In genomic region chr10:42631754-42632452, GRCm38 (mm10) we compare ENCODE assay signal across 8 mouse cellular contexts. TPM values are rescaled to one million over a fixed set of nuclear protein-coding genes. Genes with fewer than 3 reads are reported as not detected.
DNase-seq lines count a peak whose midpoint lies in the region; ATAC-seq and TF ChIP-seq lines count a peak whose summit lies in the region.

No protein-coding gene starts in this region.

- DNase-seq in heart, adult 2 months = no peak
- DNase-seq in heart, postnatal 10 days = no peak
- peak; percentile 31 for DNase-seq in thymus, postnatal 4 days
- DNase-seq in thymus, adult 18-20 months = no peak
- DNase-seq in cerebellum, adult 9-10 months = no peak
- DNase-seq in adrenal gland, postnatal 14 days = no peak
- DNase-seq in cerebellum, postnatal 4 days (ENCODE audit: low spot score in 2 of 2) = no peak

- TF ChIP-seq CTCF in heart, adult 2 months (IDR thresholded peaks at IDR 0.05) = no peak

- 4% methylated on average over 40 of the region's 42 CpGs for WGBS in heart, adult 2 months
- 3% methylated on average over 42 of the region's 42 CpGs for WGBS in liver, embryonic 15.5 days (ENCODE audit: insufficient replicate concordance)

- no peak for TF ChIP-seq POLR2A in heart, adult 2 months (IDR thresholded peaks at IDR 0.05; ENCODE audit: insufficient read depth, low read depth, low read length)

- H3K36me3 ChIP-seq in heart, adult 2 months (ENCODE audit: control insufficient read depth, insufficient read depth, low read length) = no peaks in the 10 kb centered on the region
- no peaks in the 10 kb centered on the region for H3K36me3 ChIP-seq in liver, embryonic 15.5 days (replicated peaks)

- no peak overlapping the region for H3K27ac ChIP-seq in heart, adult 2 months
- no peak overlapping the region for H3K27ac ChIP-seq in liver, embryonic 15.5 days (replicated peaks)

- H3K9me3 ChIP-seq in liver, embryonic 15.5 days (replicated peaks) = no peaks in the 10 kb centered on the region

- H3K9ac ChIP-seq in heart, adult 2 months (ENCODE audit: low read depth, low read length) = no peak overlapping the region
- no peak overlapping the region for H3K9ac ChIP-seq in liver, embryonic 15.5 days

- ATAC-seq in liver, embryonic 15.5 days (ENCODE audit: insufficient read depth) = no peak

- peaks cover 36% of the 10 kb centered on the region for H3K27me3 ChIP-seq in heart, adult 2 months (ENCODE audit: control insufficient read depth, insufficient read depth, low read length)
- H3K27me3 ChIP-seq in liver, embryonic 15.5 days = peaks cover 100% of the 10 kb centered on the region

- H3K4me3 ChIP-seq in heart, adult 2 months = peak overlapping the region; percentile 5; the same call in 1 of the 2 replicates
- H3K4me3 ChIP-seq in liver, embryonic 15.5 days (replicated peaks) = 0 out of 2 replicates have a peak overlapping the region, but pooled peaks have one; percentile 52

- H3K79me2 ChIP-seq in heart, adult 2 months (replicated peaks; ENCODE audit: control insufficient read depth, insufficient read depth, low read length) = no peaks in the 10 kb centered on the region

- peaks cover 4% of the 10 kb centered on the region; the same call in 1 of the 2 replicates for H3K4me1 ChIP-seq in heart, adult 2 months (ENCODE audit: control insufficient read depth, insufficient read depth, low read length)
- H3K4me1 ChIP-seq in liver, embryonic 15.5 days (replicated peaks) = peaks cover 39% of the 10 kb centered on the region

- intact Hi-C loops in heart, adult 2 months (cut with DNase I) = loop anchor here (2.0 to 5.0 kb wide), 2 partner anchors 41 to 50 kb away; partner anchors contain the start of genes Nr2e1 and Ostm1
- intact Hi-C loops in heart, postnatal 10 days (cut with DNase I) = loop anchor here (2.0 to 10.0 kb wide), 2 partner anchors 49 to 647 kb away; partner anchors contain the start of genes Nr2e1 and Ostm1

- TF ChIP-seq EP300 in heart, adult 2 months (IDR thresholded peaks at IDR 0.05; ENCODE audit: insufficient read depth, low read depth, low read length) = no peak

- peak overlapping the region; percentile 71 for H3K4me2 ChIP-seq in liver, embryonic 15.5 days

RNA-seq across cellular contexts. Expression of gene Ostm1, which starts 48.3 kb away (rescaled TPM):
- total RNA-seq in heart, adult 2 months (2021) = 10 to 100 TPM; 18.0 to 19.2 TPM
- 14.0 and 18.4 TPM in 2 replicates for polyA plus RNA-seq in heart, adult 2 months (2012; rRNA removed)
- 10 to 100 TPM; 19.6 to 20.1 TPM for total RNA-seq in heart, postnatal 10 days (2021)
- polyA plus RNA-seq in liver, embryonic 15.5 days (2015; fragmentation: Nextera tagmentation; extraction: Ambion mirVana) = 12.0 and 12.2 TPM in 2 replicates
- 20.4 and 25.2 TPM in 2 replicates for total RNA-seq in adrenal gland, postnatal 14 days (2021)

RNA-seq across cellular contexts. Expression of gene Nr2e1, which starts 48.5 kb away (rescaled TPM):
- total RNA-seq in heart, adult 2 months (2021) = not detected
- not detected in 2 replicates for polyA plus RNA-seq in heart, adult 2 months (2012; rRNA removed)
- not detected for total RNA-seq in heart, postnatal 10 days (2021)
- polyA plus RNA-seq in liver, embryonic 15.5 days (2015; fragmentation: Nextera tagmentation; extraction: Ambion mirVana) = not detected in 2 replicates
- not detected in 2 replicates for total RNA-seq in adrenal gland, postnatal 14 days (2021)
